Mouse (Mus musculus) MEL (cell line): ENCODE data around the gene Gm10256. TPM values are rescaled to one million over a fixed set of nuclear protein-coding genes. Genes with fewer than 3 reads are reported as not detected.
"Not testable (repeated sequence)": the region's sequence is repeated elsewhere in the genome, so short reads cannot be mapped to it uniquely, and the experiment has no call there.

Source experiments
- DNase-seq: peaks from one replicate; pipeline ENCODE4 v3.0.0; 2011; ENCODE audit warnings: low read depth, low spot score
- H3K27ac ChIP-seq: 2 replicates; pipeline ENCODE4 v1.5.1; 2012; ENCODE audit warnings: low read depth, mild to moderate bottlenecking, control low read depth, low read length, moderate library complexity; ENCODE audit not compliant: control insufficient read depth
- H3K27me3 ChIP-seq, 2 experiments: fragments of 150-350 bp in 1 of 2; sonication (generic) in 1 of 2; 2 replicates each; pipeline ENCODE4 v1.6.1; 2012; ENCODE audit warnings: low read length in 2 of 2, mild to moderate bottlenecking in 2 of 2, improper control_type of control experiment in 1 of 2, moderate library complexity in 1 of 2; ENCODE audit not compliant: insufficient read depth in 2 of 2, control insufficient read depth in 1 of 2
- H3K36me3 ChIP-seq, 2 experiments: 2 replicates each; pipeline ENCODE4 v1.6.1; 2012 to 2014; ENCODE audit warnings: low read length in 2 of 2, improper control_type of control experiment in 1 of 2, inconsistent platforms in 1 of 2, mild to moderate bottlenecking in 1 of 2; ENCODE audit not compliant: insufficient read depth in 2 of 2, control insufficient read depth in 1 of 2
- H3K4me1 ChIP-seq, 2 experiments: fragments of 150-350 bp in 1 of 2; sonication (generic) in 1 of 2; 2 replicates each; pipeline ENCODE4 v1.6.1; 2012; ENCODE audit warnings: low read length in 2 of 2, improper control_type of control experiment in 1 of 2, mild to moderate bottlenecking in 1 of 2; ENCODE audit not compliant: insufficient read depth in 2 of 2, control insufficient read depth in 1 of 2
- H3K4me3 ChIP-seq, 2 experiments: fragments of 150-350 bp in 1 of 2; sonication (generic) in 1 of 2; 2 replicates each; pipeline ENCODE4 v1.5.1; 2012; ENCODE audit warnings: low read depth in 2 of 2, low read length in 2 of 2, mild to moderate bottlenecking in 2 of 2, moderate library complexity in 2 of 2, control low read depth in 1 of 2, improper control_type of control experiment in 1 of 2; ENCODE audit not compliant: control insufficient read depth in 1 of 2, insufficient read depth in 1 of 2
- H3K79me2 ChIP-seq: 2 replicates; pipeline ENCODE4 v1.6.1; 2012; ENCODE audit warnings: mild to moderate bottlenecking, low read length, moderate library complexity; ENCODE audit not compliant: control insufficient read depth, poor library complexity, insufficient read depth
- H3K9ac ChIP-seq: 2 replicates; pipeline ENCODE4 v1.6.1; 2012; ENCODE audit warnings: low read depth, mild to moderate bottlenecking, control low read depth, low read length, moderate library complexity; ENCODE audit not compliant: control insufficient read depth, poor library complexity, severe bottlenecking
- H3K9me3 ChIP-seq: fragments of 150-350 bp; sonication (generic); replicated peaks from 2 replicates; pipeline ENCODE4 v1.6.1; 2012; ENCODE audit warnings: mild to moderate bottlenecking, low read length, improper control_type of control experiment, moderate library complexity; ENCODE audit not compliant: insufficient read depth
- polyA plus RNA-seq, 2 experiments: library from polyadenylated mRNA; stranded (reverse) in 1 of 2; unstranded in 1 of 2; fragments of >175 nt in 1 of 2; fragments of >200 nt in 1 of 2; gene quantifications; 2 replicates each; pipeline versions ENCODE4 v1.2.1 to v1.2.4; 2012; ENCODE audit warnings: low replicate concordance in 2 of 2, low read depth in 1 of 2; ENCODE audit not compliant: insufficient read length in 2 of 2, insufficient read depth in 1 of 2, missing spikeins in 1 of 2
- total RNA-seq: library from RNA; depleted of rRNA; stranded (reverse); fragments of 300-350 nt; gene quantifications from 2 replicates; pipeline ENCODE4 v1.2.3, GENCODE M21; 2012; rRNA removed

The Gm10256 gene
- total RNA-seq (not detected in 2 replicates), polyA plus RNA-seq (not detected)

- not testable (repeated sequence) for H3K9me3 ChIP-seq, H3K4me3 ChIP-seq, H3K27ac ChIP-seq, H3K4me1 ChIP-seq, H3K36me3 ChIP-seq, H3K79me2 ChIP-seq, H3K27me3 ChIP-seq, H3K9ac ChIP-seq, DNase-seq
These were observed at the start of gene Gm10256, which contains the start of gene Rbmy for GRCm38 (mm10) chrY:2830380-2830779. TSS of gene Gm10256 (plus strand) at chrY:2830699. TSS of gene Rbmy (plus strand) at chrY:2830680.

DNA sequence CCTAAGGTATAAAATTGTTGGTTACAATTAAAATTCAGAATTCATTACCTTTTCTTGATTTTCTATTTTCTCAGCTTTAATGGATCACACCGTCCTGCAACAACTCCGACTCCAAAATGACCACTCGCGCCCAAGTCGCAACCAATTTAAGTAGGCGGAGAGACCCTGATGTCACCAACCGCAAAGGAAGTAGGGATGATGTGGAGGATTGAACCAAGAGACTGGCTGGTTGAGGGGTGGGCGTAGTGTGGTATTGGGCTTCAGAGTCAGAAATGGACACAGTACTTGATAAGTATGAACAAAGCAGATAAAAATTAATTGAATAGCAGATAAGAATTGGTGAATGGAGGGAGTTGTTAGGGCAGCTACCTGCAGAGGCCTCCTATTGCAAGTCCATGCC is 34.4 kb upstream of the Gm10256 start, which contains the start of gene Gm4064:
TSS of gene Gm4064 (minus strand) at position 101 of the 400 bp plus-strand sequence.
- H3K27me3 ChIP-seq, H3K9ac ChIP-seq, H3K9me3 ChIP-seq, H3K4me1 ChIP-seq, DNase-seq, H3K4me3 ChIP-seq, H3K36me3 ChIP-seq, H3K79me2 ChIP-seq, H3K27ac ChIP-seq: not testable (repeated sequence)

GRCm38 (mm10) chrY:2900689-2901088 is 70.2 kb downstream of the Gm10256 start, which contains the start of gene Gm10352:
TSS of gene Gm10352 (plus strand) at chrY:2900989.
- H3K27ac ChIP-seq, H3K4me1 ChIP-seq, H3K36me3 ChIP-seq, H3K9me3 ChIP-seq, DNase-seq, H3K9ac ChIP-seq, H3K4me3 ChIP-seq, H3K27me3 ChIP-seq, H3K79me2 ChIP-seq: not testable (repeated sequence)

Other genes with a start within 250 kb of the Gm10256 start
- not detected in 2 replicates for gene H2al2c, start 231.6 kb upstream of the Gm10256 start, total RNA-seq
- not detected for gene H2al2c, start 231.6 kb upstream of the Gm10256 start, polyA plus RNA-seq
- gene Sry, start 167.0 kb upstream of the Gm10256 start, total RNA-seq: not detected in 2 replicates
- gene Sry, start 167.0 kb upstream of the Gm10256 start, polyA plus RNA-seq: not detected
- not detected in 2 replicates for gene H2al2b, start 110.0 kb upstream of the Gm10256 start, total RNA-seq
- not detected for gene H2al2b, start 110.0 kb upstream of the Gm10256 start, polyA plus RNA-seq
- not detected in 2 replicates for gene Gm4064, start 34.5 kb upstream of the Gm10256 start, total RNA-seq
- gene Gm4064, start 34.5 kb upstream of the Gm10256 start, polyA plus RNA-seq: not detected
- gene Rbmy, start within 50 bp of the Gm10256 start, total RNA-seq: not detected in 2 replicates
- not detected for gene Rbmy, start within 50 bp of the Gm10256 start, polyA plus RNA-seq
- gene Gm10352, start 70.3 kb downstream of the Gm10256 start, total RNA-seq: not detected in 2 replicates
- gene Gm10352, start 70.3 kb downstream of the Gm10256 start, polyA plus RNA-seq: not detected
- not detected in 2 replicates for gene Gm29289, start 101.9 kb downstream of the Gm10256 start, total RNA-seq
- not detected for gene Gm29289, start 101.9 kb downstream of the Gm10256 start, polyA plus RNA-seq